ENCODE assay signal across 10 mouse cellular contexts in genomic region chr2:148292895-148293294, GRCm38 (mm10).
A peak's percentile ranks its signal among the peaks of the same experiment; 100 is the strongest.
DNase-seq lines count a peak whose midpoint lies in the region; ATAC-seq lines count a peak whose summit lies in the region.
"Had no signal": no experiment of that assay in that cellular context is flagged by ENCODE, and none has a peak within 500 bp of the region (broad histone marks: within the 10 kb centered on the region; RNA-seq: fewer than 3 reads in every experiment).

No protein-coding gene starts in this region.

- H3K27ac ChIP-seq in embryonic facial prominence, embryonic 14.5 days (replicated peaks; ENCODE audit: low read depth, low read length), result no peak overlapping the region
- H3K27ac ChIP-seq in embryonic facial prominence, embryonic 10.5 days (replicated peaks), result no peak overlapping the region

- H3K4me2 ChIP-seq in embryonic facial prominence, embryonic 14.5 days (ENCODE audit: low read depth, low read length), result no peak overlapping the region
- H3K4me2 ChIP-seq: midbrain, embryonic 11.5 days had no signal

- H3K9ac ChIP-seq in embryonic facial prominence, embryonic 14.5 days (ENCODE audit: low read depth, low read length), result no peak overlapping the region

- no peak overlapping the region for H3K4me3 ChIP-seq in embryonic facial prominence, embryonic 14.5 days (ENCODE audit: low read depth, low read length)
- no peak overlapping the region for H3K4me3 ChIP-seq in embryonic facial prominence, embryonic 10.5 days

- no peaks in the 10 kb centered on the region for H3K4me1 ChIP-seq in embryonic facial prominence, embryonic 14.5 days (ENCODE audit: control insufficient read depth, insufficient read depth, low read length)
- no peaks in the 10 kb centered on the region for H3K4me1 ChIP-seq in embryonic facial prominence, embryonic 10.5 days

- H3K36me3 ChIP-seq in embryonic facial prominence, embryonic 14.5 days (ENCODE audit: control insufficient read depth, insufficient read depth, low read length), result no peaks in the 10 kb centered on the region
- H3K36me3 ChIP-seq in embryonic facial prominence, embryonic 10.5 days (replicated peaks), result no peaks in the 10 kb centered on the region

- 47% methylated on average over 2 of the region's 2 CpGs for WGBS in embryonic facial prominence, embryonic 14.5 days
- WGBS in embryonic facial prominence, embryonic 10.5 days, result 76% methylated on average over 2 of the region's 2 CpGs

- no peaks in the 10 kb centered on the region for H3K9me3 ChIP-seq in embryonic facial prominence, embryonic 14.5 days (ENCODE audit: control insufficient read depth, low read length)
- no peaks in the 10 kb centered on the region for H3K9me3 ChIP-seq in embryonic facial prominence, embryonic 10.5 days

- H3K27me3 ChIP-seq in embryonic facial prominence, embryonic 14.5 days (replicated peaks; ENCODE audit: control insufficient read depth, insufficient read depth, low read length), result no peaks in the 10 kb centered on the region
- no peaks in the 10 kb centered on the region for H3K27me3 ChIP-seq in embryonic facial prominence, embryonic 10.5 days (replicated peaks; ENCODE audit: low read depth, poor library complexity, severe bottlenecking)

- no peak for ATAC-seq in embryonic facial prominence, embryonic 14.5 days (ENCODE audit: low read depth)
- ATAC-seq in inflammation-experienced regulatory T-cells, adult 6 months, result no peak

- DNase-seq in embryonic facial prominence, embryonic 14.5 days (ENCODE audit: low spot score), result peak; percentile 45
- no peak for DNase-seq in embryonic facial prominence, embryonic 10.5 days (ENCODE audit: low spot score)
- DNase-seq in layer of hippocampus, adult 9-11 months, result peak; percentile 23
- no peak for DNase-seq in layer of hippocampus, postnatal 36 days
- DNase-seq in urinary bladder, postnatal 25 days (ENCODE audit: low spot score), result peak; percentile 5
- DNase-seq in urinary bladder, adult 2 months (ENCODE audit: low spot score), result no peak
- DNase-seq in testis, postnatal 14 days (ENCODE audit: low spot score), result no peak
- DNase-seq: cerebellum, adult 2 months had no signal

Comparison
In these comparisons a context has a peak if more than half of its experiments do, and no peak if none do; other contexts are left out.
1. DNase-seq: peak in embryonic facial prominence, embryonic 14.5 days (single experiment), layer of hippocampus, adult 9-11 months (single experiment) and urinary bladder, postnatal 25 days (single experiment); none in embryonic facial prominence, embryonic 10.5 days (single experiment), layer of hippocampus, postnatal 36 days (0 of 2), urinary bladder, adult 2 months (single experiment) and testis, postnatal 14 days (single experiment).